ENCODE assay signal across 13 mouse cellular contexts in the genomic region with DNA sequence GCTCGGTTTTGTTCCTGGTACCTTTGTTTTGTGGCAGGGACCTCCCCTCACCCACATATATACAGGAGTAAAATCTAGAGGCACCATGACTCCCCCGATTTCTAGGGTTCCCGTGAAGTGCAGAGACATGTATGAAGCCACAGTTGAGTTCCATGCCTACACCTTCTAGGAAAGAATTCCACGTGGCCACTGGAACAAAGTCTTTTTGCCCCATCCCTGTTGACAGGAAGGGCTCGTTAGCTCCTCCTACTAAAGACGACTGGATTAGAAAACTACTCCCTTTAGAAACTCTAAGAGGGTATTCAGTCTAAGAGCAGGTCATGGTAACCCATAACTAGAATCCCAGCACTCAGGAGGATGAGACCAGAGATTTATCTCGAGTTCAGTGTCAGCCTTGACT. TPM values are rescaled to one million over a fixed set of nuclear protein-coding genes. Genes with fewer than 3 reads are reported as not detected.
A peak's percentile ranks its signal among the peaks of the same experiment; 100 is the strongest.
DNase-seq lines count a peak whose midpoint lies in the region; ATAC-seq and TF ChIP-seq lines count a peak whose summit lies in the region.
"Had no signal": no experiment of that assay in that cellular context is flagged by ENCODE, and none has a peak within 500 bp of the region (broad histone marks: within the 10 kb centered on the region; RNA-seq: fewer than 3 reads in every experiment).

No protein-coding gene starts in this region.

- ATAC-seq in forebrain, embryonic 11.5 days (replicated peaks; ENCODE audit: low FRiP score) = no peak
- ATAC-seq in forebrain, postnatal 0 days = no peak
- no peak for ATAC-seq in midbrain, embryonic 11.5 days (ENCODE audit: low FRiP score)
- ATAC-seq in hindbrain, embryonic 16.5 days = no peak
- no peak for ATAC-seq in neural tube, embryonic 13.5 days (ENCODE audit: low read depth)
- ATAC-seq: intestine, embryonic 15.5 days had no signal

- H3K9me3 ChIP-seq in forebrain, embryonic 11.5 days (ENCODE audit: control insufficient read depth, low read length) = no peaks in the 10 kb centered on the region
- no peaks in the 10 kb centered on the region for H3K9me3 ChIP-seq in forebrain, postnatal 0 days (ENCODE audit: low read length)
- H3K9me3 ChIP-seq in midbrain, embryonic 10.5 days (replicated peaks) = no peaks in the 10 kb centered on the region
- no peaks in the 10 kb centered on the region for H3K9me3 ChIP-seq in midbrain, embryonic 11.5 days (ENCODE audit: control insufficient read depth, low read length)
- H3K9me3 ChIP-seq in hindbrain, embryonic 16.5 days (ENCODE audit: control insufficient read depth, low read length) = no peaks in the 10 kb centered on the region
- no peaks in the 10 kb centered on the region for H3K9me3 ChIP-seq in neural tube, embryonic 13.5 days
- H3K9me3 ChIP-seq: intestine, embryonic 15.5 days had no signal

- WGBS in forebrain, embryonic 11.5 days = 33% methylated on average over 7 of the region's 7 CpGs
- 33% methylated on average over 7 of the region's 7 CpGs for WGBS in forebrain, postnatal 0 days
- 33% methylated on average over 7 of the region's 7 CpGs for WGBS in midbrain, embryonic 10.5 days
- 39% methylated on average over 7 of the region's 7 CpGs for WGBS in midbrain, embryonic 11.5 days
- 33% methylated on average over 7 of the region's 7 CpGs for WGBS in hindbrain, embryonic 16.5 days
- WGBS in neural tube, embryonic 13.5 days = 38% methylated on average over 7 of the region's 7 CpGs

- H3K4me2 ChIP-seq in forebrain, embryonic 11.5 days (ENCODE audit: low read depth, low read length, severe bottlenecking) = peak overlapping the region; percentile 21; the same call in 1 of the 2 replicates
- no peak overlapping the region for H3K4me2 ChIP-seq in forebrain, postnatal 0 days (ENCODE audit: low read depth)
- no peak overlapping the region for H3K4me2 ChIP-seq in midbrain, embryonic 11.5 days
- H3K4me2 ChIP-seq in hindbrain, embryonic 16.5 days (ENCODE audit: low read length) = peak overlapping the region; percentile 29; the same call in 1 of the 2 replicates
- H3K4me2 ChIP-seq in neural tube, embryonic 13.5 days = peak overlapping the region; percentile 34; the same call in 1 of the 2 replicates
- H3K4me2 ChIP-seq: intestine, embryonic 15.5 days had no signal

- no peak overlapping the region for H3K4me3 ChIP-seq in forebrain, embryonic 11.5 days (ENCODE audit: low read depth, low read length)
- no peak overlapping the region for H3K4me3 ChIP-seq in forebrain, postnatal 0 days (ENCODE audit: low read depth, low read length)
- H3K4me3 ChIP-seq in midbrain, embryonic 10.5 days = 0 out of 2 replicates have a peak overlapping the region, but pooled peaks have one; percentile 26
- H3K4me3 ChIP-seq in midbrain, embryonic 11.5 days (ENCODE audit: low read depth, low read length) = no peak overlapping the region
- H3K4me3 ChIP-seq in hindbrain, embryonic 16.5 days (ENCODE audit: low read length) = no peak overlapping the region
- H3K4me3 ChIP-seq in neural tube, embryonic 13.5 days = no peak overlapping the region
- H3K4me3 ChIP-seq: intestine, embryonic 15.5 days had no signal

- TF ChIP-seq CTCF in forebrain, postnatal 0 days (IDR thresholded peaks at IDR 0.05; ENCODE audit: low read depth) = no peak

- no peak for DNase-seq in forebrain, embryonic 11.5 days (ENCODE audit: low spot score)
- no peak for DNase-seq in forebrain, postnatal 0 days
- DNase-seq in midbrain, embryonic 10.5 days (ENCODE audit: low spot score) = no peak
- no peak for DNase-seq in midbrain, embryonic 11.5 days (ENCODE audit: low spot score, missing footprints)
- no peak for DNase-seq in lung, postnatal 4 days
- DNase-seq in layer of hippocampus, adult 8-10 months (ENCODE audit: low spot score in 2 of 2) = no peak
- DNase-seq: adrenal gland, postnatal 14 days; gastrocnemius, postnatal 36 days; kidney, postnatal 36 days; right cerebral cortex, postnatal 14 days had no signal

- no peaks in the 10 kb centered on the region for H3K36me3 ChIP-seq in forebrain, embryonic 11.5 days (ENCODE audit: control insufficient read depth, insufficient read depth, low read length)
- no peaks in the 10 kb centered on the region for H3K36me3 ChIP-seq in forebrain, postnatal 0 days (ENCODE audit: insufficient read depth)
- H3K36me3 ChIP-seq in midbrain, embryonic 10.5 days = no peaks in the 10 kb centered on the region
- H3K36me3 ChIP-seq in midbrain, embryonic 11.5 days (ENCODE audit: control insufficient read depth, insufficient read depth, low read length) = no peaks in the 10 kb centered on the region
- no peaks in the 10 kb centered on the region for H3K36me3 ChIP-seq in hindbrain, embryonic 16.5 days (ENCODE audit: control insufficient read depth, insufficient read depth, low read length)
- H3K36me3 ChIP-seq in neural tube, embryonic 13.5 days = no peaks in the 10 kb centered on the region
- H3K36me3 ChIP-seq: intestine, embryonic 15.5 days had no signal

- H3K27ac ChIP-seq in forebrain, embryonic 11.5 days (ENCODE audit: low read depth, low read length) = no peak overlapping the region
- H3K27ac ChIP-seq in forebrain, postnatal 0 days (ENCODE audit: low read depth, low read length) = no peak overlapping the region
- no peak overlapping the region for H3K27ac ChIP-seq in midbrain, embryonic 10.5 days (replicated peaks)
- no peak overlapping the region for H3K27ac ChIP-seq in midbrain, embryonic 11.5 days (ENCODE audit: low read depth, low read length)
- no peak overlapping the region for H3K27ac ChIP-seq in hindbrain, embryonic 16.5 days (ENCODE audit: low read depth, low read length)
- no peak overlapping the region for H3K27ac ChIP-seq in neural tube, embryonic 13.5 days (replicated peaks)
- H3K27ac ChIP-seq: intestine, embryonic 15.5 days had no signal

- H3K9ac ChIP-seq in forebrain, embryonic 11.5 days (ENCODE audit: low read length) = no peak overlapping the region
- H3K9ac ChIP-seq in forebrain, postnatal 0 days = no peak overlapping the region
- no peak overlapping the region for H3K9ac ChIP-seq in midbrain, embryonic 11.5 days (ENCODE audit: low read length)
- H3K9ac ChIP-seq in hindbrain, embryonic 16.5 days (ENCODE audit: low read depth, low read length) = no peak overlapping the region
- no peak overlapping the region for H3K9ac ChIP-seq in neural tube, embryonic 13.5 days
- H3K9ac ChIP-seq: intestine, embryonic 15.5 days had no signal

- no peaks in the 10 kb centered on the region for H3K27me3 ChIP-seq in forebrain, embryonic 11.5 days (ENCODE audit: control insufficient read depth, insufficient read depth, low read length)
- H3K27me3 ChIP-seq in forebrain, postnatal 0 days (ENCODE audit: insufficient read depth, low read length) = no peaks in the 10 kb centered on the region
- no peaks in the 10 kb centered on the region for H3K27me3 ChIP-seq in midbrain, embryonic 10.5 days (ENCODE audit: low read depth, poor library complexity, severe bottlenecking)
- no peaks in the 10 kb centered on the region for H3K27me3 ChIP-seq in midbrain, embryonic 11.5 days (ENCODE audit: control insufficient read depth, insufficient read depth, low read length)
- no peaks in the 10 kb centered on the region for H3K27me3 ChIP-seq in hindbrain, embryonic 16.5 days (replicated peaks; ENCODE audit: control insufficient read depth, insufficient read depth, low read length)
- H3K27me3 ChIP-seq in neural tube, embryonic 13.5 days = no peaks in the 10 kb centered on the region
- H3K27me3 ChIP-seq: intestine, embryonic 15.5 days had no signal

- H3K4me1 ChIP-seq in forebrain, embryonic 11.5 days (replicated peaks; ENCODE audit: control insufficient read depth, insufficient read depth, low read length) = no peaks in the 10 kb centered on the region
- no peaks in the 10 kb centered on the region for H3K4me1 ChIP-seq in forebrain, postnatal 0 days (ENCODE audit: insufficient read depth)
- peaks cover 8% of the 10 kb centered on the region for H3K4me1 ChIP-seq in midbrain, embryonic 10.5 days
- no peaks in the 10 kb centered on the region for H3K4me1 ChIP-seq in midbrain, embryonic 11.5 days (ENCODE audit: control insufficient read depth, insufficient read depth, low read length)
- no peaks in the 10 kb centered on the region for H3K4me1 ChIP-seq in hindbrain, embryonic 16.5 days (ENCODE audit: control insufficient read depth, insufficient read depth, low read depth, low read length)
- no peaks in the 10 kb centered on the region; the same call in 1 of the 2 replicates for H3K4me1 ChIP-seq in neural tube, embryonic 13.5 days (replicated peaks)
- H3K4me1 ChIP-seq: intestine, embryonic 15.5 days had no signal

RNA-seq across cellular contexts. Expression of gene Gnb5, which starts 1.8 kb away (rescaled TPM):
- 31.1 and 34.1 TPM in 2 replicates for polyA plus RNA-seq in forebrain, embryonic 11.5 days (2014; fragmentation: Nextera tagmentation; extraction: Ambion mirVana)
- total RNA-seq in forebrain, postnatal 0 days (2014; rRNA removed) = 73.2 TPM in 2 replicates
- 80.0 and 91.4 TPM in 2 replicates for polyA plus RNA-seq in forebrain, postnatal 0 days (2015; fragmentation: Nextera tagmentation; extraction: Ambion mirVana)
- polyA plus RNA-seq in midbrain, embryonic 10.5 days (2016; fragmentation: Nextera tagmentation; extraction: Ambion mirVana) = 29.3 and 30.9 TPM in 2 replicates
- 33.1 and 34.4 TPM in 2 replicates for polyA plus RNA-seq in midbrain, embryonic 11.5 days (2014; fragmentation: Nextera tagmentation; extraction: Ambion mirVana)
- 89.1 and 97.7 TPM in 2 replicates for polyA plus RNA-seq in hindbrain, embryonic 16.5 days (2015; fragmentation: Nextera tagmentation; extraction: Ambion mirVana)
- 60.7 and 63.7 TPM in 2 replicates for polyA plus RNA-seq in neural tube, embryonic 13.5 days (2015; fragmentation: Nextera tagmentation; extraction: Ambion mirVana)
- 100 to 1,000 TPM; 110 to 135 (median 125) TPM for total RNA-seq in layer of hippocampus, adult 8-10 months (2022)

RNA-seq across cellular contexts. Expression of gene Bcl2l10, which starts 43.3 kb away (rescaled TPM):
- polyA plus RNA-seq in forebrain, embryonic 11.5 days (2014; fragmentation: Nextera tagmentation; extraction: Ambion mirVana) = not detected in 2 replicates
- not detected in 2 replicates for total RNA-seq in forebrain, postnatal 0 days (2014; rRNA removed)
- polyA plus RNA-seq in forebrain, postnatal 0 days (2015; fragmentation: Nextera tagmentation; extraction: Ambion mirVana) = not detected in 2 replicates
- polyA plus RNA-seq in midbrain, embryonic 10.5 days (2016; fragmentation: Nextera tagmentation; extraction: Ambion mirVana) = not detected in 2 replicates
- polyA plus RNA-seq in midbrain, embryonic 11.5 days (2014; fragmentation: Nextera tagmentation; extraction: Ambion mirVana) = not detected in 2 replicates
- polyA plus RNA-seq in hindbrain, embryonic 16.5 days (2015; fragmentation: Nextera tagmentation; extraction: Ambion mirVana) = not detected in 2 replicates
- polyA plus RNA-seq in neural tube, embryonic 13.5 days (2015; fragmentation: Nextera tagmentation; extraction: Ambion mirVana) = not detected in 2 replicates
- total RNA-seq in layer of hippocampus, adult 8-10 months (2022) = under 1 TPM in 2 of 4 experiments, not detected in 2; 0.39 to 0.43 TPM
- total RNA-seq: adrenal gland, postnatal 14 days; gastrocnemius, postnatal 36 days had no signal
- polyA plus RNA-seq: intestine, embryonic 15.5 days had no signal

Comparison
In these comparisons a context has a peak if more than half of its experiments do, and no peak if none do; other contexts are left out.
1. H3K4me2 ChIP-seq: peak in forebrain, embryonic 11.5 days (single experiment), hindbrain, embryonic 16.5 days (single experiment) and neural tube, embryonic 13.5 days (single experiment); none in forebrain, postnatal 0 days (single experiment) and midbrain, embryonic 11.5 days (single experiment).